Mouse (Mus musculus) CD8-positive naive resting alpha-beta T cell, adult 2 months (primary cell): ENCODE measurements around the gene Plcb2.

Experiments
- DNase-seq, 2 experiments: peaks; one replicate each; pipeline ENCODE4 v3.0.0; 2022; ENCODE audit warnings: low read depth in 2 of 2, low spot score in 2 of 2

Plcb2 gene

GRCm38 (mm10) chr2:118693370-118693966, 34.8 kb downstream of the Plcb2 start:
- DNase-seq = no peak

- DNase-seq = no peak
These were observed 38.4 kb downstream of the Plcb2 start for GRCm38 (mm10) chr2:118689875-118690274.

DNA sequence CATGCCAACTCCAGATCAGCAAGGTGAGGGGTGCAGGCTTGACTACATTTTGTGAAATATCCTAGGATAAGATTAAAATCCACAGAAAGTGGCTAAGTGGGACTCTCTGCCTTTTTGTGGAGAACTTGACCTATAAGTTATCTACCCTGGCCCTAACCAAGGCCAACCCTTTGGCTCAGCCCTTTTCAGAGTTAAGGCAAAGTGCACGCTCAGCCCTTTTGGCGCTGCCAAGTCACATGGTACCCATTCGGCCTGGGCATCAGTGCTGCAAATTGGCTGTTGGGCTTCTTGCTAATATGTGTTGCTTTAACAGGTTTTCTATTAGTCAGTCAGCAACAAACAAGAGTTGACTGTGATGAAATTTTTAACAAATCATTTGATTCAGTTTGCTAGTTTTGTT, 40.4 kb downstream of the Plcb2 start:
- DNase-seq = no peak

DNA sequence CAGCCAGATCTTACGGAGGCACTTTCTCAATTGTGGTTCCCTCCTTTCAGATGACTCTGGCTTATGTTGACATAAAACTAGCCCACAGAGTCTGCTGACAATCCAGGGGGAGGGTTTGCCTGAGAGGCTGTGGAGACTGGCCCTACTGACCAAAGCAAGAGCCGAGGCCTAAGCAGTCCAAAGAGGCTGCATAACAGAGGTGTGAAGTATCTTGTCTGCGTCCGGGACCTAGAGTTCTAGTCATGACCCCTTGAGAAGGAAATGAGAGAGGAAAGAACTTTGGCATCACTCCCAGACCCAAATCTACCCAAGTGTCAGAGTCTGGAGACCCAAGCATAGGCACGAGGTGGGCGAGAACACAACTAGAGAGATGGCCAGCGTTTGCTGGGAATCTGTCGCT, 41.5 kb downstream of the Plcb2 start:
- DNase-seq = no peak

GRCm38 (mm10) chr2:118685088-118685487, 43.1 kb downstream of the Plcb2 start:
- no peak for DNase-seq

DNA sequence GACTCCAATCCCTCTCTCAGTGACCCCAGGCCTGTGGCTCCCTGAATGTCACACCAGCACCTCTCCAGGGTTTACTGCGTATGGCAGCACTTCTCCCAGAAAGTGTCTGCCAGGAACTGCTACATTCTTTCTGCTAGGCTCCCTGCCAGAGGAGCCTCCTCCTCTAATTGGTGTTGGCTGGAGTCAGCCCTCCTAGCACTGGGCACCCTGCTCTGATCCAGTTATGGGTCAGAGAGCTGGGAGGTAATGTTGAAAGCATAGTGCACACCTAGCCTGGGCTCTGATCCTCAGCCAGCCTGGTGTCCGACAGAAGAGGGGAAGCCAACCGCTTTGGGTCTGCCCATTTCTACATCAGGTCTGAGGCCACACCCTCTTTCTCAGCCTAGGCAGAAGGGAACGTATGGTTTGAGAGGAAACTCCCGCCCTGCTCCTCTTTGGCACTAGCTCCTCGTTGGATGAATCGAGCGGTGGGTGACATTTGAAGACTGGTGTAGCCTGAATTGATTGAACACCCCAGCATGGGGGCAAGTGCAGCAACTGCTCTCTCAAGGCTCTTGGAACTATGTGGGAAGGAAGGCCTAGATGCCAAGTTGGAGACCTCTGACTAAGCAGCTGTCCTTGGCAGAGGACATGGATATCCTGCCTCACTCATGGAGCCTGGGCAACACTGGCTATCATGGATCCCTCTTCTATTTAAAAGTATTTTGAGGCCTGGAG, 45.5 kb downstream of the Plcb2 start:
- DNase-seq = no peak

DNA sequence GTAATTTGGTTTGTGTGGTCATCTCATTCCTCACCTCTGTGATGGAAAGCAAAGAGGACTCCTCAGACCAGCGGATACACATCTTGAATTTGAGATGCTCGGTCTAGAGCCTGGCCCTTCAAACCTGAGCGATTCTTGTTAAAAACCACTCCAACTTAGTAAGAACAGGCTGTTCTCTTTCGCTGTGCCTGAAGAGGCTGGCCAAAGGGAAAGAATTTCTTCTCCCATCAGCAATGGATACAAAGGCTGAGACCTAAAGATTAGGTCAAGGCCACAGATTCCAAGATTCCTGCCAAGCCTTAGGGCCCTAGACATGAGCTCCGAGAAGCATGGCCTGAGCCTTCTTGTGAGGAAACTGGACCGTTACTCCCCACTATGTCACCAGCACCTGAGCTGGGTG, 47.3 kb downstream of the Plcb2 start:
- DNase-seq = no peak

- DNase-seq = no peak
These were observed 48.7 kb downstream of the Plcb2 start for GRCm38 (mm10) chr2:118679577-118679976.

DNA sequence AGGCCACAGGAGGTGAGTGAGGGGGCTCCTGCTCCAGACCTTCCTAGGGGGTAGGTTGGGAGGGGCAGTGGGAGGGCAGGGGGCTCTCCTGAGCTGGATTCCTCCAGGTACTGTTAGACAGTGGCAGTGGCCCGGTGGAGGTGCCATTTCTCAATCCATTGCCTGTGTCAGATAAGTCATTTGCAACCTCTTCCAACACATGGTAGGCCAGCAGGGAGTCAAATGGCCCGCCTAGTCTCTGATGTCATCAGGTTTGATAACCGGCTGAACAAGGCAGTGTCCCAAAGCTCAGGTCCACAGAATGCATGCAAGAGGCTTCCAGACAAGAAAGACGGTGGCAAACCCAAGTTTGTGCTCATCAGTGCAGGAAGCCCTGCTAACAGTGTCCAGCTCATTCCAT, 50.4 kb downstream of the Plcb2 start:
- no peak for DNase-seq

GRCm38 (mm10) chr2:118676839-118677741, 51.1 kb downstream of the Plcb2 start:
- DNase-seq = no peak

DNA sequence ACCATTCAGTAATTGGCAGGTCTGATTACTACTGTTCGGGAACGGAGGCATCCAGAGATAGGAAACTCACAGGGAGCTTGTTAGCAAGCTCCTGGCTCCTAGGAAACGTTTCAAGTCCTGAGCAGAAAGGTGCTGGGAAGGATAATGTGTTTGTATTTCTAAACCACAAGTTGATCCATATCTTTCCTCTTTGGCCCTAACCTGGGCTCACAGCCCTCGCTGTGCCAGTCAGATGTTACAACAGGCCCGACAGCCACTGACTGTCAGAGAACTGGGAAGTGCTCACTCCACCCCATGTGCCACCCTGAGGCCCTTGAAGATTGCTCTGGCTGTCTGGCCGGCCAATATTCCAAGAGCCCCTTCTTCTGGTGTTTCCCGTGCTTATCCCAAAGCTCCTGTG, 53.7 kb downstream of the Plcb2 start:
- DNase-seq = no peak

GRCm38 (mm10) chr2:118673686-118674465, 54.4 kb downstream of the Plcb2 start:
- DNase-seq = no peak

DNA sequence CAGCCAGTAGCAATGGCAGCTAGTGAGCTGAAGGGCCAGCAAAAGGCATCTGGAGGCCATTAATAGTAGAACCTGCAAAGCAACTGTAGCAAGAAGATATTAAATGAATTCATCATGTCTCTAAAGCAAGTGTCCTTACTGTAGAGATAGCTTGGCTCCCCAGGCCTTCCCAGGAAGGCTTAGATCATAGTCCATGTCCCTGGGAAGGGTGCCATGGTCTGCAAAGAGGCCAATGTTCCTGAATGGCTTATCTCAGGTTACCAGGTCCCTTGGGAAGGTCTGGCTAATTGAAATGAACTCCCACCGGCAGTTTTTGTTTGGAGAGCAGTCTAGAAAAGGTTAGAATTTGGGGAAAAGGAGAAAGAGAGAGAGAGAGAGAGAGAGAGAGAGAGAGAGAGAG, 56.5 kb downstream of the Plcb2 start:
- no peak for DNase-seq

DNA sequence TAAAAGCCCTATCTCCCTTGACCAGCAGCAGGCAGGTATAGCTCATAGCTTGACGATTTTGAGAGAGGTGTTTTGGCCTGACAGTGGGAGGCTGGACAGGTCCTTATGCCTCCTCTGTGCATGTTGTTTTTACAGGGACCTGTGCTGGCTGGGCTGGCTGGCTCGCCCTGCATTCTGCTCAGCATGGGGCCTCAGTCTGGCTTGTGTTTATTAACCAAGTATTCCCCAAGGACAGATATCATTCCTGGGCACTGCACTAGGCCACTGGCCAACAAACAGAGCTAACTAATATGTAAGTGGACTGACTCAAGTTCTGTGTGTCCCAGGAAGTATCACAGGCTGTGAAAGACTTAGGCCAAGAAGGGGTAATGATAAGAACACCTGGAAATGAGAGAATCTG, 58.5 kb downstream of the Plcb2 start:
- DNase-seq = no peak

DNA sequence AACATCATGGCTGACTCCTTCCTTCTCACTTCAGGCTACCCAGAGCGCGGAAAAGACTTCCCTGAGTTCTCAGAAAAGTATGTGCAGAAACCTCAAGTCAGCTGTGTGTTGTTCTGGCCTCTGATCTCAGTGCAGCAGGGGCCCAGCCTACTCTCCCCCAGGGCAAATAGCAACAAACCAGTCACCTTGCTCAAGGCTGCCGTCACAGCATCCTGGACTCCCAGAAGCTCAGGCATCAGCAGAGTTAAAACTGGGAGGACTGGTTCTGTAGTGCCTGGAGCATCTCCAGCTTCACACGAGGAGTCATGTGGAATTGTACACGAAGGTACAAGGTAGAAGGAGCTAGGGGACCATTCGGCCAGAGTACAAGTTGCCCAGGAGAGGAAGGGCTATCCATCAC, 59.0 kb downstream of the Plcb2 start:
- DNase-seq = no peak

- DNase-seq = no peak
These were observed 61.1 kb downstream of the Plcb2 start for GRCm38 (mm10) chr2:118667181-118667580.

- DNase-seq = no peak
These were observed 62.6 kb downstream of the Plcb2 start for GRCm38 (mm10) chr2:118665616-118666015.

GRCm38 (mm10) chr2:118664975-118665516, 63.2 kb downstream of the Plcb2 start:
- no peak for DNase-seq

DNA sequence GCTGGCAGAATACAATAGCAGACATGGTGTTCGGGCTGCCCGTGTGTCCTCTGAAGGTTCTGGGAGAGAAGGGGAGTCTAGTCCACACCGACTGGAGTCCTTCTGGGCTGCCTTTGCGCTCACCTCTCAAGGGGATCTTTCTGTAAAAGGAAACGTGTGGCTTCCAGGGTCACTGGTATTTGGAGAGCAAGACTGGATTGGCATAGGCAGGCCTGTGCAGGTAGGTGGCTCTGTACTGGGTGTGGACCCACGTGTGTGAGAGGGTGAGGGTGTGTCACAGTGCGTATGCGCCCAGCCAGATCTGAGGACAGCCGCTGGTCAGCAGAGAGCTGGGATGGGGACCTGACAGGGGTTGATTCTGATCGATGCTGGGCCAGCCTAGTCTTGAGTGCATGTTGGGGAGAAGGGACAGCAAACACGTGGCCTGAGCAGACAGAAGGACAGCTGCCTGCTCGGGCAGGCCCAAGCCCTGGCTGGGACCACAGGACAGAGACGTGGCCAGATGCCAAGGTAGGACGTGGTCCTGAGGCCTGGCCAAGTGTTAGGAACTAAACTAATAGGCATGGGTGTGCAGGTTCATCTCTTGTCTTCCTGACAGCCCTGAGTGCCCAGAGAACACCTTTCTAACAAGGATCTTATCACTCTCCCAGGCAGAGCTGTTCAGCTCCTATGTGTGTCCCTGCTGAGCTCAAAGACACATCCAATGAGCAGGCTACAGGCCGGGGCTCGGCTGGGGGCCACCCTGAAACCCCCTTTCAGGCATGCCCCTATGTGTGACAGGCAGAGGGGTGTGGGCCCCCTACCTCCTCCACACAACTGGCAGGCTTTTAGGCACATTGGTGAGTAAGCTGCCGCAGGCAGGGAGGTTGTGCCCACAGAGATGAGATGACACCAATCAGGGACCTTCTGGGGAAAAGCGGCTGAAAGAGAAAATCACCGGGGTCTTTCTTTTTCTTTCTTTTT, 64.2 kb downstream of the Plcb2 start:
- DNase-seq = no peak
